Mouse (Mus musculus) lung, postnatal 0 days (tissue): Measurements from ENCODE around the gene Ctnna3. TPM values are rescaled to one million over a fixed set of nuclear protein-coding genes. Genes with fewer than 3 reads are reported as not detected.
"Not testable (repeated sequence)": the region's sequence is repeated elsewhere in the genome, so short reads cannot be mapped to it uniquely, and the experiment has no call there.

Experiments used
- ATAC-seq: fragments of 200-750 bp; cut with Nextera tagmentation; 2 replicates; pipeline ENCODE4 v1.8.0; 2017; ENCODE audit warnings: moderate library complexity
- DNase-seq: peaks from one replicate; pipeline ENCODE4 v3.0.0-alpha.2; 2016; ENCODE audit warnings: low spot score
- H3K27ac ChIP-seq: fragments of 300-500 bp; sonication (generic); 2 replicates; pipeline ENCODE4 v1.5.1; 2014; ENCODE audit warnings: antibody characterized with exemption, mild to moderate bottlenecking, low read length, mixed read lengths
- H3K27me3 ChIP-seq: fragments of 300-500 bp; sonication (generic); replicated peaks from 2 replicates; pipeline ENCODE4 v1.6.1; 2014; ENCODE audit warnings: low read length, mixed read lengths; ENCODE audit not compliant: insufficient read depth
- H3K36me3 ChIP-seq: fragments of 300-500 bp; sonication (generic); 2 replicates; pipeline ENCODE4 v1.6.1; 2014; ENCODE audit warnings: low read length, mixed read lengths; ENCODE audit not compliant: insufficient read depth
- H3K4me1 ChIP-seq: fragments of 300-500 bp; sonication (generic); 2 replicates; pipeline ENCODE4 v1.6.1; 2014; ENCODE audit warnings: antibody characterized with exemption, low read depth, low read length, mixed read lengths; ENCODE audit not compliant: insufficient read depth
- H3K4me2 ChIP-seq: fragments of 300-500 bp; sonication (generic); replicated peaks from 2 replicates; pipeline ENCODE4 v1.6.1; 2014; ENCODE audit warnings: low read depth, mild to moderate bottlenecking, low read length, moderate library complexity, mixed read lengths
- H3K4me3 ChIP-seq: fragments of 300-500 bp; sonication (generic); 2 replicates; pipeline ENCODE4 v1.5.1; 2014; ENCODE audit warnings: low read depth, low read length
- H3K9ac ChIP-seq: fragments of 300-500 bp; sonication (generic); replicated peaks from 2 replicates; pipeline ENCODE4 v1.6.1; 2014; ENCODE audit warnings: low read depth, mild to moderate bottlenecking
- H3K9me3 ChIP-seq: fragments of 300-500 bp; sonication (generic); 2 replicates; pipeline ENCODE4 v1.6.1; 2016; ENCODE audit warnings: low read length, mixed read lengths
- CTCF ChIP-seq: IDR thresholded peaks from 2 replicates; pipeline ENCODE4 v1.5.1; 2016; ENCODE audit warnings: antibody characterized with exemption, mild to moderate bottlenecking
- EP300 ChIP-seq: IDR thresholded peaks from 2 replicates; pipeline ENCODE4 v1.6.1; 2016; ENCODE audit warnings: antibody characterized with exemption, mild to moderate bottlenecking, control low read depth
- whole genome bisulfite sequencing: fragments of 180-500 bp; shearing (Covaris S2); extraction: QIAGEN DNeasy Blood & Tissue Kit; methylation state at CpG from one replicate; pipeline ENCODE4 v1.1.7; 2014; 5-methylcytosine and 5-hydroxymethylcytosine counted together
- polyA plus RNA-seq: library from polyadenylated mRNA; unstranded; fragments of >200 nt; fragmentation: Nextera tagmentation; extraction: Ambion mirVana; gene quantifications from 2 replicates; pipeline ENCODE4 v1.2.1, GENCODE M21; 2015

The Ctnna3 gene
- polyA plus RNA-seq, 1 experiment from 2014 or later, result 0.19 TPM

- Histone ChIP-seq H3K4me3 (no peak overlapping the region), H3K9me3 (no peaks in the 10 kb centered on the region), H3K27ac (no peak overlapping the region), H3K4me1 (no peaks in the 10 kb centered on the region), H3K9ac (no peak overlapping the region), H3K4me2 (no peak overlapping the region), H3K36me3 (no peaks in the 10 kb centered on the region), H3K27me3 (no peaks in the 10 kb centered on the region)
- ATAC-seq (no peak), DNase-seq (no peak)
- no peak for TF ChIP-seq CTCF
- TF ChIP-seq EP300, result no peak
- 89% methylated on average over 6 of the region's 6 CpGs for WGBS
These were observed 794.5 kb downstream of the Ctnna3 start for GRCm38 (mm10) chr10:64224424-64224823.

DNA sequence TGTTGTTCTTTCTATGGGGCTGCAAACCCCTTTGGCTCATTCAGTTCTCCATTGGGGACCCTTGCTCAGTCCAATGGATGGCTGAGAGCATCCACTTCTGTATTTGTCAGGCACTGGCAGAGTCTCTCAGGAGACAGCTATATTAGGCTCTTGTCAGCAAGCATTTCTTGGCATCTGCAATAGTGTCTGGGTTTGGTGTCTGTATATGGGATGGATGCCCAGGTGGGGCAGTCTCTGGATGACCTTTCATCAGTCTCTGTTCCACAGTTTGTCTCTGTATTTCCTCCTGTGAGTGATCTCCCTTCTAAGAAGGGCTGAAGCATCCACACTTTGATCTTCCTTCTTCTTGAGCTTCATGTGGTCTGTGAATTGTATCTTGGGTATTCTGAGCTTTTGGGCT lies 795.9 kb downstream of the Ctnna3 start:
- H3K9ac ChIP-seq, H3K9me3 ChIP-seq, H3K4me2 ChIP-seq, H3K4me3 ChIP-seq, H3K36me3 ChIP-seq, H3K27ac ChIP-seq, DNase-seq, ATAC-seq, H3K4me1 ChIP-seq, H3K27me3 ChIP-seq: not testable (repeated sequence)

DNA sequence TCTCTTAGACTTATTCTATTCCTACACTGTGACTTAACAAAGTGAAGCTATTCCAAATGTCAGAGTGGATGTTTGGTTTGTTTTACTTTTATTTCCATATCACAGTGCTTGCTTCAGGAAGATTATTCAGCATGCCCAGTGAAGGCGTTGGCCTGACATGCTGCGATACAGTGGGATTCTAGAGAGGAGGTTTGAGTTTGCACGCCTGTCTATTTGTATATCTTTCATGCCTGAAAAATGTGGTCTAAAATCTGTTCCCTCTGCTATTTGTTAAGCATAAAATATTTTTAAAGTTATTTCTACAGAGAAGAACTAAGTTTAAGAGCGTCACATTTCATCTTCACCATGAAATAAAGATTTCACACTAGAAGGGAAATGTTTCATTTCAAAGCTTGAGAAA lies 813.5 kb downstream of the Ctnna3 start:
- Histone ChIP-seq H3K36me3 (no peaks in the 10 kb centered on the region), H3K9ac (no peak overlapping the region), H3K27me3 (no peaks in the 10 kb centered on the region), H3K4me1 (no peaks in the 10 kb centered on the region), H3K9me3 (no peaks in the 10 kb centered on the region), H3K4me3 (no peak overlapping the region), H3K27ac (no peak overlapping the region), H3K4me2 (no peak overlapping the region)
- no peak for DNase-seq
- TF ChIP-seq EP300, result no peak
- TF ChIP-seq CTCF, result no peak
- ATAC-seq, result no peak
- WGBS, result 45% methylated on average over 4 of the region's 4 CpGs

DNA sequence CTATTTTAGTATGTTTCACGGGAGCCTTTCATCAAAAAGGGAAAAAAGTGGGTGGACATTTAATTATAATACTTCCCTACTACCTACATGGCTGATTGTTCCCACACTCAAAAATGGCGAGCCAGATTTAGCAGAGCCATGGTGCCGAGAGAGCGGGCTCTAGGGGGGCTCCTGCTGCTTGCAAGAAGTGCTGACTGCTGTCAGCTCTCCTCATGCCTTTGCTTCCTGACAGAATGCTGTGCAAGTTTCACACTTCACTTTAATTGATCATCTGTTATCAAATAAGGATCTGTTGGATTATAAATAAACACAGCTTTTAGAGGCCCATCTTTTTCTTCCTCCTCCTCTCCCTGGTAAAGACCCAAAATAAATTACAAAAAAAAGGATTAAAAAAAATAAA lies 838.3 kb downstream of the Ctnna3 start:
- ATAC-seq, result no peak
- 61% methylated on average over 4 of the region's 4 CpGs for WGBS
- no peak for TF ChIP-seq EP300

GRCm38 (mm10) chr10:64275143-64275542 lies 845.2 kb downstream of the Ctnna3 start:
- DNase-seq, result peak; percentile 6
- no peak overlapping the region for H3K4me3 ChIP-seq

More for the DNA sequence above, 838.3 kb downstream of the Ctnna3 start:
- H3K4me1 ChIP-seq, result no peaks in the 10 kb centered on the region
- H3K4me2 ChIP-seq, result no peak overlapping the region
- H3K9ac ChIP-seq, result no peak overlapping the region
- H3K4me3 ChIP-seq, result no peak overlapping the region
- DNase-seq, result no peak
- no peaks in the 10 kb centered on the region for H3K27me3 ChIP-seq
- no peaks in the 10 kb centered on the region for H3K36me3 ChIP-seq
- H3K27ac ChIP-seq, result no peak overlapping the region
- H3K9me3 ChIP-seq, result no peaks in the 10 kb centered on the region

GRCm38 (mm10) chr10:64278836-64279235 lies 848.9 kb downstream of the Ctnna3 start:
- Histone ChIP-seq H3K4me1 (no peaks in the 10 kb centered on the region), H3K4me2 (no peak overlapping the region), H3K27ac (no peak overlapping the region), H3K4me3 (no peak overlapping the region), H3K9ac (no peak overlapping the region), H3K36me3 (no peaks in the 10 kb centered on the region), H3K27me3 (no peaks in the 10 kb centered on the region), H3K9me3 (no peaks in the 10 kb centered on the region)
- no peak for ATAC-seq
- 79% methylated on average over 2 of the region's 2 CpGs for WGBS
- TF ChIP-seq EP300 (no peak), CTCF (no peak)
- no peak for DNase-seq

More at GRCm38 (mm10) chr10:64275143-64275542, 845.2 kb downstream of the Ctnna3 start:
- no peaks in the 10 kb centered on the region for H3K9me3 ChIP-seq
- TF ChIP-seq EP300 (no peak), CTCF (peak; percentile 14; the same call in 1 of the 2 replicates)
- H3K4me2 ChIP-seq, result no peak overlapping the region
- no peaks in the 10 kb centered on the region for H3K4me1 ChIP-seq
- H3K36me3 ChIP-seq, result no peaks in the 10 kb centered on the region
- WGBS, result 58% methylated on average over 1 of the region's 1 CpGs
- no peak overlapping the region for H3K9ac ChIP-seq
- H3K27ac ChIP-seq, result no peak overlapping the region
- ATAC-seq, result no peak
- no peaks in the 10 kb centered on the region for H3K27me3 ChIP-seq

GRCm38 (mm10) chr10:64305802-64306201 lies 875.9 kb downstream of the Ctnna3 start:
- no peaks in the 10 kb centered on the region for H3K36me3 ChIP-seq
- H3K9me3 ChIP-seq, result no peaks in the 10 kb centered on the region
- H3K4me2 ChIP-seq, result no peak overlapping the region
- TF ChIP-seq EP300 (no peak), CTCF (no peak)
- H3K27ac ChIP-seq, result no peak overlapping the region
- DNase-seq (no peak), ATAC-seq (no peak)
- H3K4me1 ChIP-seq, result no peaks in the 10 kb centered on the region
- no peak overlapping the region for H3K9ac ChIP-seq
- H3K27me3 ChIP-seq, result no peaks in the 10 kb centered on the region
- no peak overlapping the region for H3K4me3 ChIP-seq
